Mouse (Mus musculus) olfactory bulb, adult 2 months (tissue): ENCODE data around the gene Fbln5. TPM values are rescaled to one million over a fixed set of nuclear protein-coding genes. Genes with fewer than 3 reads are reported as not detected.
A peak's percentile ranks its signal among the peaks of the same experiment; 100 is the strongest.

ENCODE experiments used
- H3K27ac ChIP-seq: fragments of 200-500 bp; 2 replicates; pipeline ENCODE4 v1.5.1; 2012; ENCODE audit warnings: low read depth, low read length; ENCODE audit not compliant: insufficient read depth
- H3K4me1 ChIP-seq: fragments of 200-500 bp; 2 replicates; pipeline ENCODE4 v1.6.1; 2012; ENCODE audit warnings: low read length; ENCODE audit not compliant: control insufficient read depth, insufficient read depth
- H3K4me3 ChIP-seq: fragments of 200-500 bp; 2 replicates; pipeline ENCODE4 v1.5.1; 2012; ENCODE audit warnings: mild to moderate bottlenecking, low read depth, low read length, moderate library complexity; ENCODE audit not compliant: insufficient read depth
- CTCF ChIP-seq: fragments of 200-500 bp; IDR thresholded peaks from 2 replicates; pipeline ENCODE4 v1.5.1; 2012; ENCODE audit warnings: low read depth, mild to moderate bottlenecking, low read length, moderate library complexity; ENCODE audit not compliant: insufficient read depth
- POLR2A ChIP-seq: fragments of 200-500 bp; IDR thresholded peaks from 2 replicates; pipeline ENCODE4 v1.6.1; 2012; ENCODE audit warnings: mild to moderate bottlenecking, low read depth, low read length, moderate library complexity; ENCODE audit not compliant: insufficient read depth
- WGBS: fragments of 180-500 bp; shearing (Covaris S2); methylation state at CpG from one replicate; pipeline ENCODE4 v1.1.7; 2018; 5-methylcytosine and 5-hydroxymethylcytosine counted together
- polyA plus RNA-seq: library from polyadenylated mRNA; stranded (reverse); fragments of >200 nt; gene quantifications from 2 replicates; pipeline ENCODE4 v1.2.4, GENCODE M21; 2012; ENCODE audit warnings: low replicate concordance; ENCODE audit not compliant: missing spikeins, insufficient read depth, insufficient read length

Gene Fbln5
- not detected in 2 replicates for polyA plus RNA-seq

GRCm38 (mm10) chr12:101818608-101819370 is at the start of gene Fbln5:
Gene Fbln5 (minus strand): TSS chr12:101819055.
- Histone ChIP-seq H3K4me1 (peaks cover 9% of the 10 kb centered on the region), H3K27ac (no peak within 1 kb of the TSS), H3K4me3 (peak within 1 kb of the TSS; percentile 45)
- TF ChIP-seq POLR2A = no peak
- TF ChIP-seq CTCF = no peak
- 1% methylated on average over 46 of the region's 46 CpGs for whole genome bisulfite sequencing

GRCm38 (mm10) chr12:101862286-101862964 is 43.6 kb upstream of the Fbln5 start:
- H3K4me3 ChIP-seq = no peak overlapping the region
- 84% methylated on average over 10 of the region's 10 CpGs for WGBS
- TF ChIP-seq CTCF = no peak
- H3K27ac ChIP-seq = no peak overlapping the region
- no peaks in the 10 kb centered on the region for H3K4me1 ChIP-seq

- WGBS = 97% methylated on average over 1 of the region's 1 CpGs
These were observed 41.4 kb upstream of the Fbln5 start for GRCm38 (mm10) chr12:101860256-101860655.

GRCm38 (mm10) chr12:101858011-101858410 is 39.2 kb upstream of the Fbln5 start:
- no peaks in the 10 kb centered on the region; the same call in 1 of the 2 replicates for H3K4me1 ChIP-seq
- no peak overlapping the region for H3K27ac ChIP-seq
- TF ChIP-seq CTCF (no peak), POLR2A (no peak)
- WGBS = 90% methylated on average over 5 of the region's 5 CpGs
- H3K4me3 ChIP-seq = no peak overlapping the region

More at GRCm38 (mm10) chr12:101860256-101860655, 41.4 kb upstream of the Fbln5 start:
- TF ChIP-seq CTCF (no peak), POLR2A (no peak)
- no peak overlapping the region for H3K4me3 ChIP-seq
- no peaks in the 10 kb centered on the region; the same call in 1 of the 2 replicates for H3K4me1 ChIP-seq
- H3K27ac ChIP-seq = no peak overlapping the region

- Histone ChIP-seq H3K4me3 (no peak overlapping the region), H3K27ac (no peak overlapping the region), H3K4me1 (no peaks in the 10 kb centered on the region; the same call in 1 of the 2 replicates)
- 89% methylated on average over 11 of the region's 11 CpGs for WGBS
- no peak for TF ChIP-seq POLR2A
- no peak for TF ChIP-seq CTCF
These were observed 35.5 kb upstream of the Fbln5 start for GRCm38 (mm10) chr12:101854336-101854735.

GRCm38 (mm10) chr12:101851846-101852564 is 33.1 kb upstream of the Fbln5 start:
- Histone ChIP-seq H3K4me3 (no peak overlapping the region), H3K4me1 (no peaks in the 10 kb centered on the region; the same call in 1 of the 2 replicates), H3K27ac (no peak overlapping the region)
- 81% methylated on average over 7 of the region's 7 CpGs for WGBS
- TF ChIP-seq CTCF = no peak
- TF ChIP-seq POLR2A = no peak

- Histone ChIP-seq H3K4me1 (no peaks in the 10 kb centered on the region), H3K4me3 (no peak overlapping the region), H3K27ac (no peak overlapping the region)
- WGBS = 82% methylated on average over 9 of the region's 9 CpGs
- TF ChIP-seq POLR2A (no peak), CTCF (no peak)
These were observed 32.5 kb upstream of the Fbln5 start for GRCm38 (mm10) chr12:101851314-101851713.

GRCm38 (mm10) chr12:101836546-101837274 is 17.9 kb upstream of the Fbln5 start:
- Histone ChIP-seq H3K4me1 (no peaks in the 10 kb centered on the region), H3K4me3 (no peak overlapping the region), H3K27ac (no peak overlapping the region)
- 75% methylated on average over 10 of the region's 10 CpGs for WGBS
- TF ChIP-seq CTCF (no peak), POLR2A (no peak)
